Mouse (Mus musculus): ENCODE results near the gene Aspdh. TPM values are rescaled to one million over a fixed set of nuclear protein-coding genes. Genes with fewer than 3 reads are reported as not detected.

Aspdh gene
- polyA plus RNA-seq, 1 experiment, result not detected

GRCm38 (mm10) chr7:44491391-44491790 lies 26.2 kb downstream of the Aspdh start:
- no peak overlapping the region for H3ac ChIP-seq (ENCODE audit: control insufficient read depth, insufficient read length)

GRCm38 (mm10) chr7:44492166-44492826 lies 27.1 kb downstream of the Aspdh start:
- no peaks in the 10 kb centered on the region for H3K27me3 ChIP-seq (ENCODE audit: control insufficient read depth, insufficient read depth, insufficient read length)
- H3K36me3 ChIP-seq (ENCODE audit: control insufficient read depth, insufficient read depth), result no peaks in the 10 kb centered on the region
- no peak overlapping the region for H3K4me2 ChIP-seq (ENCODE audit: low read depth)
- H3ac ChIP-seq (ENCODE audit: control insufficient read depth, insufficient read length), result no peak overlapping the region
- peaks cover 11% of the 10 kb centered on the region for H3K79me2 ChIP-seq (ENCODE audit: control insufficient read depth, insufficient read depth)
- TF ChIP-seq MYOG (IDR thresholded peaks at IDR 0.05; ENCODE audit: control insufficient read depth in 1 of 3, insufficient read depth in 1 of 3, insufficient read length in 2 of 3, low read depth in 2 of 3), result no peak
- TF ChIP-seq CEBPB (IDR thresholded peaks at IDR 0.05; ENCODE audit: insufficient read depth, poor library complexity, severe bottlenecking), result no peak
- H3K4me3 ChIP-seq, result no peak overlapping the region

More at GRCm38 (mm10) chr7:44491391-44491790, 26.2 kb downstream of the Aspdh start:
- H3K36me3 ChIP-seq (ENCODE audit: control insufficient read depth, insufficient read depth), result no peaks in the 10 kb centered on the region
- no peak overlapping the region for H3K4me2 ChIP-seq (ENCODE audit: low read depth)
- H3K4me3 ChIP-seq, result no peak overlapping the region
- H3K27me3 ChIP-seq (ENCODE audit: control insufficient read depth, insufficient read depth, insufficient read length), result no peaks in the 10 kb centered on the region
- TF ChIP-seq REST (IDR thresholded peaks at IDR 0.05; ENCODE audit: insufficient read depth, insufficient read length) (no peak), MYOG (IDR thresholded peaks at IDR 0.05; ENCODE audit: control insufficient read depth in 1 of 3, insufficient read depth in 1 of 3, insufficient read length in 2 of 3, low read depth in 2 of 3) (no peak), USF1 (IDR thresholded peaks at IDR 0.05; ENCODE audit: low read depth) (no peak), POLR2A (IDR thresholded peaks at IDR 0.05; ENCODE audit: insufficient read length, low read depth) (no peak), POLR2AphosphoS2 (IDR thresholded peaks at IDR 0.05; ENCODE audit: insufficient read length, low read depth) (no peak), TCF3 (IDR thresholded peaks at IDR 0.05; ENCODE audit: insufficient read length, low read depth) (no peak), CEBPB (IDR thresholded peaks at IDR 0.05; ENCODE audit: insufficient read depth, poor library complexity, severe bottlenecking) (no peak), E2F4 (IDR thresholded peaks at IDR 0.05; ENCODE audit: insufficient read depth) (no peak), SRF (IDR thresholded peaks at IDR 0.05; ENCODE audit: control insufficient read depth, insufficient read length, low read depth) (no peak), TCF12 (IDR thresholded peaks at IDR 0.05; ENCODE audit: insufficient read depth, poor library complexity, severe bottlenecking) (no peak)
- H3K79me2 ChIP-seq (ENCODE audit: control insufficient read depth, insufficient read depth), result peaks cover 11% of the 10 kb centered on the region

- Histone ChIP-seq H3K4me3 (no peak overlapping the region), H3K27me3 (ENCODE audit: control insufficient read depth, insufficient read depth, insufficient read length) (no peaks in the 10 kb centered on the region), H3K4me2 (ENCODE audit: low read depth) (no peak overlapping the region), H3K79me2 (ENCODE audit: control insufficient read depth, insufficient read depth) (peaks cover 11% of the 10 kb centered on the region), H3K36me3 (ENCODE audit: control insufficient read depth, insufficient read depth) (no peaks in the 10 kb centered on the region), H3ac (ENCODE audit: control insufficient read depth, insufficient read length) (no peak overlapping the region)
- TF ChIP-seq TCF3 (IDR thresholded peaks at IDR 0.05; ENCODE audit: insufficient read length, low read depth) (no peak), MYOG (IDR thresholded peaks at IDR 0.05; ENCODE audit: control insufficient read depth in 1 of 3, insufficient read depth in 1 of 3, insufficient read length in 2 of 3, low read depth in 2 of 3) (no peak), POLR2A (IDR thresholded peaks at IDR 0.05; ENCODE audit: insufficient read length, low read depth) (no peak), E2F4 (IDR thresholded peaks at IDR 0.05; ENCODE audit: insufficient read depth) (no peak), MYOD1 (IDR thresholded peaks at IDR 0.05; ENCODE audit: control insufficient read depth in 1 of 3, insufficient read length in 2 of 3, low read depth in 2 of 3) (no peak), SRF (IDR thresholded peaks at IDR 0.05; ENCODE audit: control insufficient read depth, insufficient read length, low read depth) (no peak), CEBPB (IDR thresholded peaks at IDR 0.05; ENCODE audit: insufficient read depth, poor library complexity, severe bottlenecking) (no peak), MAX (IDR thresholded peaks at IDR 0.05; ENCODE audit: low read depth) (no peak), USF1 (IDR thresholded peaks at IDR 0.05; ENCODE audit: low read depth) (no peak), REST (IDR thresholded peaks at IDR 0.05; ENCODE audit: insufficient read depth, insufficient read length) (no peak), POLR2AphosphoS2 (IDR thresholded peaks at IDR 0.05; ENCODE audit: insufficient read length, low read depth) (no peak), TCF12 (IDR thresholded peaks at IDR 0.05; ENCODE audit: insufficient read depth, poor library complexity, severe bottlenecking) (no peak)
Measured at GRCm38 (mm10) chr7:44494681-44495080, 29.5 kb downstream of the Aspdh start.

GRCm38 (mm10) chr7:44495086-44495485 lies 29.9 kb downstream of the Aspdh start:
- Histone ChIP-seq H3K36me3 (ENCODE audit: control insufficient read depth, insufficient read depth) (no peaks in the 10 kb centered on the region), H3K27me3 (ENCODE audit: control insufficient read depth, insufficient read depth, insufficient read length) (no peaks in the 10 kb centered on the region), H3K4me2 (ENCODE audit: low read depth) (peak overlapping the region; percentile 90), H3ac (ENCODE audit: control insufficient read depth, insufficient read length) (no peak overlapping the region), H3K79me2 (ENCODE audit: control insufficient read depth, insufficient read depth) (peaks cover 11% of the 10 kb centered on the region), H3K4me3 (peak overlapping the region; percentile 53)
- TF ChIP-seq POLR2A (IDR thresholded peaks at IDR 0.05; ENCODE audit: insufficient read length, low read depth) (no peak), POLR2AphosphoS2 (IDR thresholded peaks at IDR 0.05; ENCODE audit: insufficient read length, low read depth) (no peak), CEBPB (IDR thresholded peaks at IDR 0.05; ENCODE audit: insufficient read depth, poor library complexity, severe bottlenecking) (no peak), TCF12 (IDR thresholded peaks at IDR 0.05; ENCODE audit: insufficient read depth, poor library complexity, severe bottlenecking) (no peak), REST (IDR thresholded peaks at IDR 0.05; ENCODE audit: insufficient read depth, insufficient read length) (no peak), SRF (IDR thresholded peaks at IDR 0.05; ENCODE audit: control insufficient read depth, insufficient read length, low read depth) (no peak), MYOG (IDR thresholded peaks at IDR 0.05; ENCODE audit: control insufficient read depth in 1 of 3, insufficient read depth in 1 of 3, insufficient read length in 2 of 3, low read depth in 2 of 3) (no peak), MYOD1 (IDR thresholded peaks at IDR 0.05; ENCODE audit: control insufficient read depth in 1 of 3, insufficient read length in 2 of 3, low read depth in 2 of 3) (no peak), MAX (IDR thresholded peaks at IDR 0.05; ENCODE audit: low read depth) (no peak), E2F4 (IDR thresholded peaks at IDR 0.05; ENCODE audit: insufficient read depth) (no peak), USF1 (IDR thresholded peaks at IDR 0.05; ENCODE audit: low read depth) (no peak), TCF3 (IDR thresholded peaks at IDR 0.05; ENCODE audit: insufficient read length, low read depth) (no peak)

Measured in myocyte (in vitro differentiated cells).